Mouse (Mus musculus): Measurements from ENCODE around the gene Zfp869. TPM values are rescaled to one million over a fixed set of nuclear protein-coding genes. Genes with fewer than 3 reads are reported as not detected.
A peak's percentile ranks its signal among the peaks of the same experiment; 100 is the strongest.
"Not testable (repeated sequence)": the region's sequence is repeated elsewhere in the genome, so short reads cannot be mapped to it uniquely, and the experiment has no call there.

Zfp869 gene
- total RNA-seq (2012; rRNA removed), result 15.7 and 17.9 TPM in 2 replicates
- polyA plus RNA-seq (2012; ENCODE audit: insufficient read depth in 1 of 2, insufficient read length in 2 of 2, low read depth in 1 of 2, low replicate concordance in 2 of 2, missing spikeins in 1 of 2), result 10 to 100 TPM in 1 of 2 experiments, not detected in 1; 13.0 TPM

- not testable (repeated sequence) for H3K9ac ChIP-seq (ENCODE audit: control insufficient read depth, low read depth, low read length, poor library complexity, severe bottlenecking); H3K4me1 ChIP-seq (ENCODE audit: control insufficient read depth in 1 of 2, insufficient read depth in 2 of 2, low read length in 2 of 2); H3K4me3 ChIP-seq (ENCODE audit: control insufficient read depth in 1 of 2, insufficient read depth in 1 of 2, low read depth in 2 of 2, low read length in 2 of 2); DNase-seq (ENCODE audit: low read depth, low spot score); H3K27ac ChIP-seq (ENCODE audit: control insufficient read depth, low read depth, low read length); H3K27me3 ChIP-seq (ENCODE audit: control insufficient read depth in 1 of 2, insufficient read depth in 2 of 2, low read length in 2 of 2); H3K9me3 ChIP-seq (replicated peaks; ENCODE audit: insufficient read depth, low read length)
- Histone ChIP-seq H3K79me2 (ENCODE audit: control insufficient read depth, insufficient read depth, low read length, poor library complexity) (peaks cover 27% of the 10 kb centered on the region), H3K36me3 (ENCODE audit: control insufficient read depth in 1 of 2, insufficient read depth in 2 of 2, low read length in 2 of 2) (peaks cover 7 to 29% of the 10 kb centered on the region in 2 experiments)
These were observed at the start of gene Zfp869 for GRCm38 (mm10) chr8:69710624-69711023. Gene Zfp869 (minus strand): TSS chr8:69710724.

DNA sequence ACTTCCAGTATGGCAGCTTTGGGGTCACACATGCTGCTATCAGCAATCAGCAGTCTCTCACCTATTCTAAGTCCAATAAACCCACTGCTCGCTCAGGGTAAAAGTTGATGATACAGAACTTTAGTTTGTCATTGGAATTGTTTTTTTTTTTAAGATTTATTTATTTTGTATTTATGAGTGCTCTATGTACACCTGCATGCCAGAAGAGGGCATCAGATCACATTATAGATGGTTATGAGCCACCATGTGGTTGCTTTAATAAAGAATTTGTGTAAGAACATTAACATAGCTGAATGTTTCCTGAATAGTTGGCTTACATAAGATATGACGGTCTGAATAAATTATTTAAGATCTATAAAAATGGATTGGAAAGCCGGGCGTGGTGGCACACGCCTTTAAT lies 47.8 kb upstream of the Zfp869 start:
- Histone ChIP-seq H3K27ac (ENCODE audit: control insufficient read depth, low read depth, low read length) (no peak overlapping the region), H3K79me2 (ENCODE audit: control insufficient read depth, insufficient read depth, low read length, poor library complexity) (no peaks in the 10 kb centered on the region), H3K9me3 (replicated peaks; ENCODE audit: insufficient read depth, low read length) (no peaks in the 10 kb centered on the region), H3K36me3 (ENCODE audit: control insufficient read depth in 1 of 2, insufficient read depth in 2 of 2, low read length in 2 of 2) (no peaks in the 10 kb centered on the region), H3K4me3 (ENCODE audit: control insufficient read depth in 1 of 2, insufficient read depth in 1 of 2, low read depth in 2 of 2, low read length in 2 of 2) (no peak overlapping the region), H3K9ac (ENCODE audit: control insufficient read depth, low read depth, low read length, poor library complexity, severe bottlenecking) (no peak overlapping the region), H3K4me1 (ENCODE audit: control insufficient read depth in 1 of 2, insufficient read depth in 2 of 2, low read length in 2 of 2) (no peaks in the 10 kb centered on the region), H3K27me3 (ENCODE audit: control insufficient read depth in 1 of 2, insufficient read depth in 2 of 2, low read length in 2 of 2) (no peaks in the 10 kb centered on the region)
- TF ChIP-seq SMC3 (IDR thresholded peaks at IDR 0.05; ENCODE audit: low read depth, low read length), result 0 out of 2 replicates have a peak, but pooled peaks have one; percentile 13
- TF ChIP-seq NELFE (IDR thresholded peaks at IDR 0.05; ENCODE audit: low read depth, low read length), result no peak
- TF ChIP-seq CTCF (IDR thresholded peaks at IDR 0.05 in 2 of 3, conservative IDR thresholded peaks at IDR 0.05 in 1 of 3; ENCODE audit: control insufficient read depth in 1 of 3, insufficient read depth in 1 of 3, low read depth in 2 of 3, low read length in 3 of 3, poor library complexity in 1 of 3, severe bottlenecking in 1 of 3), result peak in 1 of 3 experiments; percentile 27; a peak in 2 of 6 replicates
- TF ChIP-seq MAZ (IDR thresholded peaks at IDR 0.05; ENCODE audit: low read depth, low read length), result no peak
- no peak for DNase-seq (ENCODE audit: low read depth, low spot score)

- Histone ChIP-seq H3K36me3 (ENCODE audit: control insufficient read depth in 1 of 2, insufficient read depth in 2 of 2, low read length in 2 of 2) (peaks cover 0 to 10% of the 10 kb centered on the region in 2 experiments; a peak in 2 of 4 replicates), H3K9ac (ENCODE audit: control insufficient read depth, low read depth, low read length, poor library complexity, severe bottlenecking) (no peak overlapping the region), H3K4me1 (ENCODE audit: control insufficient read depth in 1 of 2, insufficient read depth in 2 of 2, low read length in 2 of 2) (peaks cover 9 to 13% of the 10 kb centered on the region in 2 experiments), H3K4me3 (ENCODE audit: control insufficient read depth in 1 of 2, insufficient read depth in 1 of 2, low read depth in 2 of 2, low read length in 2 of 2) (no peak overlapping the region), H3K79me2 (ENCODE audit: control insufficient read depth, insufficient read depth, low read length, poor library complexity) (peaks cover 2% of the 10 kb centered on the region; the same call in 1 of the 2 replicates), H3K27ac (ENCODE audit: control insufficient read depth, low read depth, low read length) (no peak overlapping the region; the same call in 1 of the 2 replicates), H3K27me3 (ENCODE audit: control insufficient read depth in 1 of 2, insufficient read depth in 2 of 2, low read length in 2 of 2) (no peaks in the 10 kb centered on the region), H3K9me3 (replicated peaks; ENCODE audit: insufficient read depth, low read length) (no peaks in the 10 kb centered on the region)
- DNase-seq (ENCODE audit: low read depth, low spot score), result peak; percentile 46
- peak; percentile 35; the same call in 1 of the 2 replicates for TF ChIP-seq ETS1 (IDR thresholded peaks at IDR 0.05; ENCODE audit: low read depth, low read length)
- TF ChIP-seq EP300 (IDR thresholded peaks at IDR 0.05; ENCODE audit: low read depth in 1 of 2, low read length in 2 of 2), result peak; percentile 25 to 70; a peak in 2 of 4 replicates
- TF ChIP-seq CTCF (IDR thresholded peaks at IDR 0.05 in 2 of 3, conservative IDR thresholded peaks at IDR 0.05 in 1 of 3; ENCODE audit: control insufficient read depth in 1 of 3, insufficient read depth in 1 of 3, low read depth in 2 of 3, low read length in 3 of 3, poor library complexity in 1 of 3, severe bottlenecking in 1 of 3), result no peak
- 0 out of 2 replicates have a peak, but pooled peaks have one; percentile 21 for TF ChIP-seq TAL1 (IDR thresholded peaks at IDR 0.05; ENCODE audit: low read length)
- 0 out of 2 replicates have a peak, but pooled peaks have one; percentile 16 for TF ChIP-seq MXI1 (IDR thresholded peaks at IDR 0.05; ENCODE audit: low read depth, low read length)
- no peak for TF ChIP-seq ZKSCAN1 (IDR thresholded peaks at IDR 0.05; ENCODE audit: low read depth, low read length)
- TF ChIP-seq GATA1 (IDR thresholded peaks at IDR 0.05; ENCODE audit: low read depth, low read length), result peak; percentile 57
- TF ChIP-seq TCF12 (IDR thresholded peaks at IDR 0.05; ENCODE audit: low read depth, low read length), result peak; percentile 72
These were observed 41.9 kb upstream of the Zfp869 start for GRCm38 (mm10) chr8:69752437-69752836.
